Mouse (Mus musculus) small intestine, adult 2 months (tissue): ENCODE measurements around the gene Olfr961. TPM values are rescaled to one million over a fixed set of nuclear protein-coding genes. Genes with fewer than 3 reads are reported as not detected.

Experiments used
- H3K27ac ChIP-seq: fragments of 200-500 bp; 2 replicates; pipeline ENCODE4 v1.5.1; 2012; ENCODE audit warnings: low read depth, low read length, control low read depth, inconsistent platforms; ENCODE audit not compliant: insufficient read depth
- H3K27me3 ChIP-seq: fragments of 200-500 bp; 2 replicates; pipeline ENCODE4 v1.6.1; 2012; ENCODE audit warnings: mild to moderate bottlenecking, moderate library complexity, low read length, inconsistent platforms; ENCODE audit not compliant: control insufficient read depth, insufficient read depth
- H3K36me3 ChIP-seq: fragments of 200-500 bp; 2 replicates; pipeline ENCODE4 v1.6.1; 2012; ENCODE audit warnings: mild to moderate bottlenecking, low read length, control low read depth, inconsistent platforms; ENCODE audit not compliant: control insufficient read depth, insufficient read depth
- H3K4me1 ChIP-seq: fragments of 200-500 bp; 2 replicates; pipeline ENCODE4 v1.6.1; 2012; ENCODE audit warnings: low read length, inconsistent platforms, mixed read lengths; ENCODE audit not compliant: control insufficient read depth, insufficient read depth, insufficient read length
- H3K4me3 ChIP-seq: fragments of 200-500 bp; 2 replicates; pipeline ENCODE4 v1.5.1; 2012; ENCODE audit warnings: low read depth, mild to moderate bottlenecking, control low read depth, inconsistent platforms, low read length, moderate library complexity
- CTCF ChIP-seq: fragments of 200-500 bp; IDR thresholded peaks from 2 replicates; pipeline ENCODE4 v1.5.1; 2012; ENCODE audit warnings: low read depth, mild to moderate bottlenecking, control low read depth, inconsistent platforms, low read length, moderate library complexity, mixed read lengths; ENCODE audit not compliant: insufficient replicate concordance, insufficient read length; ENCODE audit errors: extremely low read depth
- POLR2A ChIP-seq: fragments of 200-500 bp; IDR thresholded peaks from 2 replicates; pipeline ENCODE4 v1.6.1; 2012; ENCODE audit warnings: low read depth, mild to moderate bottlenecking, control low read depth, inconsistent platforms, low read length, moderate library complexity
- whole genome bisulfite sequencing: fragments of 180-500 bp; shearing (Covaris S2); methylation state at CpG from one replicate; pipeline ENCODE4 v1.1.7; 2018; 5-methylcytosine and 5-hydroxymethylcytosine counted together
- polyA plus RNA-seq: library from polyadenylated mRNA; depleted of rRNA; stranded (reverse); fragments of >200 nt; gene quantifications from 2 replicates; pipeline ENCODE4 v1.2.3, GENCODE M21; 2012

Olfr961 gene
- polyA plus RNA-seq, 1 experiment = not detected

DNA sequence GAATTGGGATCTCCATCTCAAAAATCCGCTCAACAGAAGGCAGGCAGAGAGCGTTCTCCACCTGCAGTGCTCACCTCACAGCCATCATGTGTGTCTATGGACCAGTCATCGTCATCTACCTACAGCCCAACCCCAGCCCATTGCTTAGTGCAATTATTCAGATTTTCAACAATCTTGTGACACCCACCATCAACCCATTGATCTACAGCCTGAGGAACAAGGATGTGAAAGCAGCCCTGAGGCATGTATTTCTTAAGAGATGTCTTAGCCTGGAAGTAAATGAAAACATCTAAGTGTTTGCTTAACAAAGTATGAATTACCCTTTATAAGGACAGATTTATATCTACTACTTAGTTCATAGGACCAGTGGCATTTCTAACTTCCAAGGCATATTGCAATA lies 21.1 kb upstream of the Olfr961 start:
- Histone ChIP-seq H3K27ac (no peak overlapping the region), H3K36me3 (no peaks in the 10 kb centered on the region), H3K27me3 (no peaks in the 10 kb centered on the region), H3K4me1 (no peaks in the 10 kb centered on the region), H3K4me3 (no peak overlapping the region)
- 86% methylated on average over 3 of the region's 3 CpGs for WGBS
- TF ChIP-seq CTCF (no peak), POLR2A (no peak)

GRCm38 (mm10) chr9:39624711-39625110 lies 20.2 kb upstream of the Olfr961 start:
- H3K27ac ChIP-seq = no peak overlapping the region
- no peaks in the 10 kb centered on the region for H3K36me3 ChIP-seq
- H3K27me3 ChIP-seq = no peaks in the 10 kb centered on the region
- WGBS = 15% methylated on average over 2 of the region's 2 CpGs
- no peaks in the 10 kb centered on the region for H3K4me1 ChIP-seq
- TF ChIP-seq POLR2A (no peak), CTCF (no peak)
- no peak overlapping the region for H3K4me3 ChIP-seq

DNA sequence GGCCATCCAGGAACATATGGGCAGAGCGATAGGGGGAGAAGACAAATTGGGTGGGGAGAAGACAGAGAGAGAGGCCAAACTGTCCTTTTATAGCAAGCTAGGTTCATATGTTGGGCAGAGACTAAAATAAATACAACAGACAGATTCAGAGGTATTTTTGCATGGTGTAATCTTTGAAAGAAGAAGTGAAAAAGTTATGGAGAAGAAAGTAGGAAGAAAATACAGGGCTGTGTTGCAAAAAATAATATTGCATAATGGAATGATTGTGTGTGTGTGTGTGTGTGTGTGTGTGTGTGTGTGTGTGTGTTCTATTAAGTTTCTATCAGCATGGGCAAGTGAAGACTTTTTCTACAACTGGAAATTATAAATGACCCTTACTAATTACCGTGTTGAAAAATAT lies 15.8 kb upstream of the Olfr961 start:
- Histone ChIP-seq H3K4me1 (no peaks in the 10 kb centered on the region), H3K27me3 (no peaks in the 10 kb centered on the region), H3K4me3 (no peak overlapping the region), H3K27ac (no peak overlapping the region), H3K36me3 (no peaks in the 10 kb centered on the region)
- TF ChIP-seq CTCF (no peak), POLR2A (no peak)
- WGBS = 76% methylated on average over 2 of the region's 2 CpGs

- H3K4me1 ChIP-seq = no peaks in the 10 kb centered on the region
- no peaks in the 10 kb centered on the region for H3K36me3 ChIP-seq
- TF ChIP-seq POLR2A (no peak), CTCF (no peak)
- no peak overlapping the region for H3K4me3 ChIP-seq
- H3K27me3 ChIP-seq = no peaks in the 10 kb centered on the region
- 15% methylated on average over 4 of the region's 4 CpGs for WGBS
- H3K27ac ChIP-seq = no peak overlapping the region
Observed at GRCm38 (mm10) chr9:39633913-39634594, 10.8 kb upstream of the Olfr961 start.

DNA sequence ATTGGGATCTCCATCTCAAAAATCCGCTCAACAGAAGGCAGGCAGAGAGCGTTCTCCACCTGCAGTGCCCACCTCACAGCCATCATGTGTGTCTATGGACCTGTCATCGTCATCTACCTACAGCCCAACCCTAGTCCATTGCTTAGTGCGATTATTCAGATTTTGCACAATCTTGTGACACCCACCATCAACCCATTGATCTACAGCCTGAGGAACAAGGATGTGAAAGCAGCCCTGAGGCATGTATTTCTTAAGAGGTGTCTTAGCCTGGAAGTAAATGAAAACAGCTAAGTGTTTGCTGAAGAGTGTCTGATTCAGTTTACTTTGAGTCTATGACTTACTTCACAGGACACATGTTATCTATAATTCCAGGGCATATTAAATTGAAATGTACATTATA lies 2.5 kb downstream of the Olfr961 start:
- WGBS = 83% methylated on average over 4 of the region's 4 CpGs

DNA sequence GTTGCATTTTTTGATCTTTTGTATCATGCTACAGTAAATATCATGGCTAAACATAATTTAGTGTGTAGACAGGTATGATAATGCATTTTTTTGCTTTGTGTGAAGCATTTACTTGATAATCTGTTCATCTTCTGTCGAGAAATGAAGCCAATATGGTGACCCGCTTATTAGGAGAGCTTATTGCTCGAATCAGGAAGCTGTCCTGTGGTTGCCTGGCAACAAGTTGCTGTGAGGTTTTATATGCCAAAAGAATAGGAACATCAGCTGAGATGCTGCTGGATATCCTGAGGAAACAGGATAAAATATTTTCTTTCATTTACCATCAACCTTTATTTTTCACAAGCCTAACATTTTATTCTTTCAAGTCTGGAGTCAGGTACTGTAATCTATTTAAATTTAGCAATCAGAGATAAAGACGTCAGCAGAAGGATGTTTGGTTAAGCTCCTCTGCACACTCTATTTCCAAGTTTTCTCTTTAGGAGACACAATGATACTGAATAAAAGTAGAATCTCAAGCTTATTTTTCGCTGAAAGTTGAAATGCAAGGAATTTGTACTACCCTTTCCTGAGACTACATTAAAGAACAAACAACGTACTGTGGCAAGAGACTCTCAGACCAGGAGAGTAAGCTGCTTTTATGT lies 10.0 kb downstream of the Olfr961 start:
- no peak overlapping the region for H3K27ac ChIP-seq
- H3K27me3 ChIP-seq = no peaks in the 10 kb centered on the region
- H3K4me3 ChIP-seq = no peak overlapping the region
- 52% methylated on average over 6 of the region's 6 CpGs for WGBS
- TF ChIP-seq CTCF = no peak
- TF ChIP-seq POLR2A = no peak
- H3K36me3 ChIP-seq = no peaks in the 10 kb centered on the region
- no peaks in the 10 kb centered on the region for H3K4me1 ChIP-seq

More for the DNA sequence above, 2.5 kb downstream of the Olfr961 start:
- no peaks in the 10 kb centered on the region for H3K4me1 ChIP-seq
- no peak overlapping the region for H3K27ac ChIP-seq
- no peak for TF ChIP-seq CTCF
- TF ChIP-seq POLR2A = no peak
- H3K36me3 ChIP-seq = no peaks in the 10 kb centered on the region
- H3K27me3 ChIP-seq = no peaks in the 10 kb centered on the region
- H3K4me3 ChIP-seq = no peak overlapping the region

- Histone ChIP-seq H3K36me3 (no peaks in the 10 kb centered on the region), H3K27ac (no peak within 1 kb of the TSS), H3K4me1 (no peaks in the 10 kb centered on the region), H3K4me3 (no peak within 1 kb of the TSS), H3K27me3 (no peaks in the 10 kb centered on the region)
- TF ChIP-seq POLR2A (no peak), CTCF (no peak)
- 87% methylated on average over 1 of the region's 1 CpGs for WGBS
Observed at GRCm38 (mm10) chr9:39666905-39667304, 22.0 kb downstream of the Olfr961 start, which contains the start of gene Olfr963. Olfr963 (plus strand) TSS chr9:39667205.
